Mouse (Mus musculus): ENCODE measurements around the gene Hnrnph2. TPM values are rescaled to one million over a fixed set of nuclear protein-coding genes. Genes with fewer than 3 reads are reported as not detected.

Gene Hnrnph2
- 10 to 100 TPM; 49.6 to 52.6 TPM for total RNA-seq (2021)
- long read RNA-seq, experiment 1, transcript Hnrnph2-202 (4 exons, 2,364 nt), result major isoform, 25 of 49 reads
- long read RNA-seq, experiment 1, transcript Hnrnph2-203 (3 exons, 2,426 nt), result minor isoform, 21 of 49 reads
- long read RNA-seq, experiment 1, partial matches to known transcripts, result 3 of 49 reads
- long read RNA-seq, experiment 1, other reads (novel, unspliced or antisense), result 0 of 49 reads
- long read RNA-seq, experiment 2, transcript Hnrnph2-202 (4 exons, 2,364 nt), result minor isoform, 25 of 62 reads
- long read RNA-seq, experiment 2, transcript Hnrnph2-203 (3 exons, 2,426 nt), result major isoform, 34 of 62 reads
- long read RNA-seq, experiment 2, partial matches to known transcripts, result 0 of 62 reads
- long read RNA-seq, experiment 2, other reads (novel, unspliced or antisense), result 2 of 62 reads

GRCm38 (mm10) chrX:134600659-134601379, at the start of gene Hnrnph2, which contains the start of gene Gla:
Gene Hnrnph2, plus strand, starts transcription at chrX:134601179.
Gene Gla, minus strand, starts transcription at chrX:134601125.
- intact Hi-C loops (cut with DNase I; ENCODE audit: low total_unique reads), result no loop called here
- peak; percentile 83 for DNase-seq

GRCm38 (mm10) chrX:134553326-134553725, 47.7 kb upstream of the Hnrnph2 start:
- DNase-seq, result no peak
- intact Hi-C loops (cut with DNase I; ENCODE audit: low total_unique reads), result no loop called here

- DNase-seq, result no peak
- intact Hi-C loops (cut with DNase I; ENCODE audit: low total_unique reads), result no loop called here
These were observed 46.6 kb upstream of the Hnrnph2 start for GRCm38 (mm10) chrX:134554425-134554824.

- intact Hi-C loops (cut with DNase I; ENCODE audit: low total_unique reads), result no loop called here
- DNase-seq, result no peak
These were observed 36.7 kb upstream of the Hnrnph2 start for GRCm38 (mm10) chrX:134564326-134564725.

- DNase-seq, result no peak
- intact Hi-C loops (cut with DNase I; ENCODE audit: low total_unique reads), result no loop called here
These were observed 34.3 kb upstream of the Hnrnph2 start for GRCm38 (mm10) chrX:134566536-134567222.

GRCm38 (mm10) chrX:134577896-134578295, 23.1 kb upstream of the Hnrnph2 start:
- intact Hi-C loops (cut with DNase I; ENCODE audit: low total_unique reads), result no loop called here
- no peak for DNase-seq

- intact Hi-C loops (cut with DNase I; ENCODE audit: low total_unique reads), result no loop called here
- DNase-seq, result no peak
These were observed 20.3 kb upstream of the Hnrnph2 start for GRCm38 (mm10) chrX:134580528-134581305.

GRCm38 (mm10) chrX:134582270-134582669, 18.7 kb upstream of the Hnrnph2 start:
- DNase-seq, result no peak
- intact Hi-C loops (cut with DNase I; ENCODE audit: low total_unique reads), result no loop called here

GRCm38 (mm10) chrX:134582888-134583669, 17.9 kb upstream of the Hnrnph2 start, which contains the start of gene Btk:
Gene Btk, minus strand, starts transcription at chrX:134583570.
- DNase-seq, result no peak
- intact Hi-C loops (cut with DNase I; ENCODE audit: low total_unique reads), result no loop called here

GRCm38 (mm10) chrX:134585103-134586002, 15.6 kb upstream of the Hnrnph2 start, which contains the start of gene Rpl36a:
Gene Rpl36a, plus strand, starts transcription at chrX:134585654.
- intact Hi-C loops (cut with DNase I; ENCODE audit: low total_unique reads), result no loop called here

GRCm38 (mm10) chrX:134586447-134586846, 14.5 kb upstream of the Hnrnph2 start:
- intact Hi-C loops (cut with DNase I; ENCODE audit: low total_unique reads), result no loop called here
- DNase-seq, result no peak

More at GRCm38 (mm10) chrX:134585103-134586002, 15.6 kb upstream of the Hnrnph2 start, which contains the start of gene Rpl36a:
- peak; percentile 89 for DNase-seq

- intact Hi-C loops (cut with DNase I; ENCODE audit: low total_unique reads), result no loop called here
- DNase-seq, result no peak
These were observed 12.7 kb upstream of the Hnrnph2 start for GRCm38 (mm10) chrX:134588261-134588660.

GRCm38 (mm10) chrX:134588997-134589396, 12.0 kb upstream of the Hnrnph2 start:
- DNase-seq, result no peak
- intact Hi-C loops (cut with DNase I; ENCODE audit: low total_unique reads), result no loop called here

GRCm38 (mm10) chrX:134589836-134590235, 11.1 kb upstream of the Hnrnph2 start:
- no peak for DNase-seq
- intact Hi-C loops (cut with DNase I; ENCODE audit: low total_unique reads), result no loop called here

- intact Hi-C loops (cut with DNase I; ENCODE audit: low total_unique reads), result no loop called here
- no peak for DNase-seq
These were observed 935 bp upstream of the Hnrnph2 start for GRCm38 (mm10) chrX:134599922-134600565.

GRCm38 (mm10) chrX:134601380-134602120, 571 bp downstream of the Hnrnph2 start:
- intact Hi-C loops (cut with DNase I; ENCODE audit: low total_unique reads), result no loop called here
- DNase-seq, result no peak

Measured in gastrocnemius, postnatal 14 days (tissue).